Mouse (Mus musculus) cerebellum, adult 2 months (tissue): Measurements from ENCODE around the gene Spag16.

Experiments
- CTCF ChIP-seq: fragments of 200-500 bp; IDR thresholded peaks from 2 replicates; pipeline ENCODE4 v1.5.1; 2011; ENCODE audit warnings: low read depth, mild to moderate bottlenecking, control low read depth, low read length, moderate library complexity, borderline replicate concordance; ENCODE audit not compliant: insufficient read depth
- POLR2A ChIP-seq: fragments of 200-500 bp; IDR thresholded peaks from 2 replicates; pipeline ENCODE4 v1.6.1; 2011; ENCODE audit warnings: low read length, control low read depth, borderline replicate concordance; ENCODE audit not compliant: insufficient read depth

DNA sequence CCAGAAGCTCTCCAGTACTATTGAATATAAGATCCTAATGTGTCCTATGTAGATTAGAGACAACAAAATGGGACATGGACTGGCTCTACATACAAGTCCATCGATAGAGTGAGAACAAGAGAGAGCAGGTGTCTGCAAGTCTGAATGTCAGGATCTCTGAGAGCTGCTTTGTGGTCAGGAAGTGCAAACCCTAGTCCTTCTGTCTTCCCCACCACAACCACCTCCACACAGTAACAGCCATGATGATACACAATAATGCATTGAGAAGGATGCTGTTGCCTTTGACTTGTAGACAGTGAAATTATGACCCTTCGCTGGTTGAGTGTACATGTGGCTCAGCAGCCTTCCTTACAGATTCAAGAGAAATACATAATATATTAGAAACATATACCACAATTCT, 16.6 kb upstream of the Spag16 start:
- TF ChIP-seq CTCF: no peak
- no peak for TF ChIP-seq POLR2A
